Mouse (Mus musculus) liver, embryonic 11.5 days (tissue): ENCODE results near the gene Klhdc2. TPM values are rescaled to one million over a fixed set of nuclear protein-coding genes. Genes with fewer than 3 reads are reported as not detected.
A peak's percentile ranks its signal among the peaks of the same experiment; 100 is the strongest.

Source experiments
- ATAC-seq: fragments of 200-750 bp; cut with Nextera tagmentation; replicated peaks from 2 replicates; pipeline ENCODE4 v1.8.0; 2017; ENCODE audit warnings: moderate number of reproducible peaks, mild to moderate bottlenecking, moderate TSS enrichment, moderate library complexity; ENCODE audit not compliant: low FRiP score
- DNase-seq: peaks from one replicate; pipeline ENCODE4 v3.0.0-alpha.2; 2017; ENCODE audit warnings: low spot score
- H3K27ac ChIP-seq: fragments of 300-500 bp; sonication (generic); 2 replicates; pipeline ENCODE4 v1.5.1; 2014; ENCODE audit warnings: mild to moderate bottlenecking, low read depth, low read length, control low read depth
- H3K27me3 ChIP-seq: fragments of 300-500 bp; sonication (generic); replicated peaks from 2 replicates; pipeline ENCODE4 v1.6.1; 2014; ENCODE audit warnings: low read length, mixed read lengths; ENCODE audit not compliant: control insufficient read depth, insufficient read depth
- H3K36me3 ChIP-seq: fragments of 300-500 bp; sonication (generic); 2 replicates; pipeline ENCODE4 v1.6.1; 2014; ENCODE audit warnings: mild to moderate bottlenecking, low read length, moderate library complexity, mixed read lengths; ENCODE audit not compliant: control insufficient read depth, insufficient read depth
- H3K4me1 ChIP-seq: fragments of 300-500 bp; sonication (generic); replicated peaks from 2 replicates; pipeline ENCODE4 v1.6.1; 2014; ENCODE audit warnings: low read length, mixed read lengths; ENCODE audit not compliant: control insufficient read depth, insufficient read depth
- H3K4me2 ChIP-seq: fragments of 300-500 bp; sonication (generic); 2 replicates; pipeline ENCODE4 v1.6.1; 2014; ENCODE audit warnings: mild to moderate bottlenecking, control low read depth, moderate library complexity
- H3K4me3 ChIP-seq: fragments of 300-500 bp; sonication (generic); 2 replicates; pipeline ENCODE4 v1.5.1; 2014; ENCODE audit warnings: low read depth, low read length, control low read depth
- H3K9ac ChIP-seq: fragments of 300-500 bp; sonication (generic); 2 replicates; pipeline ENCODE4 v1.6.1; 2014; ENCODE audit warnings: low read depth, low read length, control low read depth
- H3K9me3 ChIP-seq: fragments of 300-500 bp; sonication (generic); 2 replicates; pipeline ENCODE4 v1.6.1; 2016; ENCODE audit warnings: low read length, inconsistent platforms, mixed read lengths; ENCODE audit not compliant: control insufficient read depth
- WGBS: fragments of 180-500 bp; shearing (Covaris S2); extraction: QIAGEN DNeasy Blood & Tissue Kit; methylation state at CpG from one replicate; pipeline ENCODE4 v1.1.7; 2014; 5-methylcytosine and 5-hydroxymethylcytosine counted together
- polyA plus RNA-seq: library from polyadenylated mRNA; unstranded; fragments of >200 nt; fragmentation: Nextera tagmentation; extraction: Ambion mirVana; gene quantifications from 2 replicates; pipeline ENCODE4 v1.2.1, GENCODE M21; 2014

Klhdc2 gene
- polyA plus RNA-seq, 1 experiment from 2014 or later: 146 TPM

DNA sequence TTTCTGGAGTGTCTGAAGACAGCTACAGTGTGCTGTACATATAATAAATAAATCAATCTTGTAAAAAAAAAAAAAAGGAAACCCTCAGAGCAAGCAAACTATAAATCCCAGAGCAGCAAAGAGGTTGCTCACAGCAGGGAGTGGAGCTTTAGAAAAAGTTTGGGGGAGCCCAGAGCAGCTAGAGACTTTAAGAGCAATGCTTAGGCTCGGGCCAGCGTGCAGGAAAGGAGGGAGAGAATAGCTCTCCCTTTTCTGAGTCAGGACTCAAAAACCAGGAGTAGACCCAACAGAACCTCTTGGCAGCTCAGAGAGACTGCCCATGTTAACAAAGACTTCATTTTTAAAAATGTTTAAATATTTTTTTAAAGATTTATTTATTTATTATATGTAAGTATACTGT, 27.5 kb upstream of the Klhdc2 start:
- H3K27ac ChIP-seq: no peak overlapping the region
- WGBS: 74% methylated on average over 2 of the region's 2 CpGs
- ATAC-seq (no peak), DNase-seq (no peak)
- no peaks in the 10 kb centered on the region for H3K36me3 ChIP-seq
- H3K4me1 ChIP-seq: no peaks in the 10 kb centered on the region
- no peak overlapping the region for H3K4me3 ChIP-seq
- H3K9ac ChIP-seq: no peak overlapping the region
- no peaks in the 10 kb centered on the region for H3K9me3 ChIP-seq
- no peaks in the 10 kb centered on the region for H3K27me3 ChIP-seq
- no peak overlapping the region for H3K4me2 ChIP-seq

DNA sequence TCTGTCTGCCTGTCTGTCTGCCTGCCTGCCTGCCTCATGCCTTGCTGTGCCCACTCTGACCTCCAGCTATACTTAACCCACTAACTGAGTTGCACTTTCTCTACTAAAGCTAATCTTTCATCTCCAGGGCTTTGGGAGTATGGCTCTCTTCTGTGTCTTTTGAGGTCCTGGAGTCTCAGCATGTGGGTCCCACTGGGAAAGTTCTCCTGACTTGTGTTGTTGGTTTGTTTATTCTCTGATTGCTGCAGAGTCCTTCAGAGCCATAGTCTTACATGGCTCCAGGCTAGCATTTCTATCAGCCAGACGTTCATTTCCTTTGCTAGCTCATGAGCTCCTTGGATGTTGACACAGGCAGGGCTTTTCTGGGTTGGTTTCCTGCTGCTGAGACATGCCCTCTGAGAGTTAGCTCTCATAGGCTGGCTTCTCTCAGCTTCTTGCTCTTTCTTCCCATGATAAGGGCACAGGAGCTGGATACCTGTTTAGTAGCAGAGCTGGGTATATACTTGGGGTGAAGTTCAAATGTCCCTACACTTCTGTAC, 16.5 kb upstream of the Klhdc2 start:
- DNase-seq (no peak), ATAC-seq (no peak)
- no peaks in the 10 kb centered on the region for H3K27me3 ChIP-seq
- no peak overlapping the region for H3K4me2 ChIP-seq
- H3K27ac ChIP-seq: no peak overlapping the region
- WGBS: 30% methylated on average over 1 of the region's 1 CpGs
- H3K36me3 ChIP-seq: no peaks in the 10 kb centered on the region
- no peaks in the 10 kb centered on the region for H3K4me1 ChIP-seq
- H3K4me3 ChIP-seq: no peak overlapping the region
- no peaks in the 10 kb centered on the region for H3K9me3 ChIP-seq
- H3K9ac ChIP-seq: no peak overlapping the region

DNA sequence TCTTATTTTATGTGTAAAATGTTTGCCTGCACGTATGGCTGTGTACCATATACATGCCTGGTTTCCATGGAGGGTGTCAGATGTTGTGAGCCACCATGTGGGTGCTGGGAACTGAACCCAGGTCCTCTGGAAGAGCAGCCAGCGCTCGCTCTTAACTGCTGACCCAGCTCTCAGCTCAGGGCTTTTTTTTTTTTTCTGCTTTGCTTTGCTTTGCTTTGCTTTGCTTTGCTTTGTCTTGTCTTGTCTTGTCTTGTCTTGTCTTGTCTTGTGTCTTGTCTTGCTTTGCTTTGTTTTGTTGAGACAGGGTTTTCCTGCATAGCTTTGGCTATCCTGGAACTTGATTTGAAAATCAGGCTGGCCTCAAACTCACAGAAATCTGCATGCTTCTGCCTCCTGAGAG, 15.6 kb upstream of the Klhdc2 start:
- Histone ChIP-seq H3K4me3 (no peak overlapping the region), H3K4me1 (no peaks in the 10 kb centered on the region), H3K4me2 (no peak overlapping the region), H3K9me3 (no peaks in the 10 kb centered on the region), H3K36me3 (no peaks in the 10 kb centered on the region), H3K27ac (no peak overlapping the region), H3K9ac (no peak overlapping the region), H3K27me3 (no peaks in the 10 kb centered on the region)
- ATAC-seq: no peak
- DNase-seq: no peak
- WGBS: 86% methylated on average over 3 of the region's 3 CpGs

DNA sequence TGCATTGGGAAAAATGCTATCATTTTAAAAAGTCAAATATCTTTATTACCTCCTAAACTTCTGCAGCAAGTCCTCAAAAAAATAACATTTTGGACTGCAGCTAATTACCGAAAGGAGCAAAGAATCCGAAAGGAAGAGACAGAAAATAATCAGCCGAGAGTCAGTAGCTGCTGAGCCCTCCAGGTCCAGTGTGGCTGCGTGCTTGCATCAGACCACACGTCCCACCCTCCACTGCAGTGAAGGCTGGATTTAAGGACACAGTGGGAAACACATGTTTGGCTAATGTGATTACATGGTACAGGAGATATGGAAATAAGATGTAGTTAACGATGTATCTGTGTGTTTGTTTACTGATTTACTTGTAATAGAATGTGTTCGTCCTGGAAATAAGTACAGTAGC, 13.3 kb upstream of the Klhdc2 start:
- Histone ChIP-seq H3K27me3 (no peaks in the 10 kb centered on the region), H3K36me3 (no peaks in the 10 kb centered on the region), H3K4me1 (no peaks in the 10 kb centered on the region), H3K9ac (no peak overlapping the region), H3K9me3 (no peaks in the 10 kb centered on the region), H3K4me3 (no peak overlapping the region), H3K4me2 (no peak overlapping the region), H3K27ac (no peak overlapping the region)
- DNase-seq: no peak
- WGBS: 82% methylated on average over 7 of the region's 7 CpGs
- no peak for ATAC-seq

DNA sequence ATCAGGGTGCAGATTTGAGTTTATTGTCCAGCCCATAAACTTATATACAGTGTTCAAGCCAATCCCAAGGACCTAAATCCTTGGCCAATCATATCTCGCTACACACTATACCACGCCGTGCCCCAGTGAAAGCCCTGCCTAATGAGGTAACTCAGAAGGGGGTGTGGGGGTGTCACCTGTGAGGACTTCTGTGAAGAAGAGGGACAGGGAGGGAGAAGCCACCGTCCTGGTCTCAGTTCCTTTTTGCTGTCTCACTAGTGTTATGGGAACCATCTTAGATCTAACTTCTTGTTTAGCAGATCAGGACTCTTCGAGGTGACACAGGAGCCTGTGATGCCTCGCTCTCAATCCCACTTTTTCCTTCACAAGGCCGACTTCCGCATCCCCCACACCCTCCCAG, 8.9 kb upstream of the Klhdc2 start:
- DNase-seq (no peak), ATAC-seq (0 out of 2 replicates have a peak, but pooled peaks have one; percentile 15)
- 86% methylated on average over 8 of the region's 8 CpGs for WGBS
- H3K4me1 ChIP-seq: 0 out of 2 replicates have a peak, but pooled peaks cover 1% of the 10 kb centered on the region
- H3K9me3 ChIP-seq: no peaks in the 10 kb centered on the region
- no peak overlapping the region for H3K4me2 ChIP-seq
- no peak overlapping the region for H3K27ac ChIP-seq
- no peaks in the 10 kb centered on the region for H3K27me3 ChIP-seq
- no peaks in the 10 kb centered on the region for H3K36me3 ChIP-seq
- H3K9ac ChIP-seq: no peak overlapping the region
- H3K4me3 ChIP-seq: no peak overlapping the region

DNA sequence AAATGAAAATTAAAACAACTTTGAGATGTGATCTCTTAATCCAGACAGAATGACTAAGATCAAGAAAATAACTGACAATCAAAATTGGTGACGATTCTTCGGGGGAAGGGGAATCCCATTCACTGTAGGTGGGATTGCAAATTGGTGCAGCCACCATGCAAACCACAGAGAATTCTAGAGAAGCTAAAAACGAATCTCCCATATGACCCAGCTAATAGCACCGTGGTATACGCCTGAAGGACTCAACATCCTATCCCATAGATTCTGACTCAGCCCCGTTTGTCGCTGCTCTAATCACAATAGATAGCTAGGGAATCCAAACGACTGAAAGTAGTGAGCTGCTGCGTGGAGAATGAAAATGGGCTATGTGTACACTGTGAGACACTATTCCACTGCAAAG, 7.8 kb upstream of the Klhdc2 start:
- no peaks in the 10 kb centered on the region for H3K9me3 ChIP-seq
- H3K4me2 ChIP-seq: no peak overlapping the region
- no peak overlapping the region for H3K27ac ChIP-seq
- 73% methylated on average over 9 of the region's 9 CpGs for WGBS
- ATAC-seq: no peak
- H3K36me3 ChIP-seq: no peaks in the 10 kb centered on the region
- H3K4me3 ChIP-seq: no peak overlapping the region
- no peaks in the 10 kb centered on the region for H3K27me3 ChIP-seq
- H3K9ac ChIP-seq: no peak overlapping the region
- H3K4me1 ChIP-seq: peaks cover 5% of the 10 kb centered on the region; the same call in 1 of the 2 replicates
- DNase-seq: no peak

GRCm38 (mm10) chr12:69292401-69292800, 4.1 kb upstream of the Klhdc2 start:
- peaks cover 18% of the 10 kb centered on the region for H3K4me1 ChIP-seq
- no peak overlapping the region for H3K9ac ChIP-seq
- no peaks in the 10 kb centered on the region for H3K9me3 ChIP-seq

GRCm38 (mm10) chr12:69293815-69294214, 2.7 kb upstream of the Klhdc2 start:
- 24% methylated on average over 2 of the region's 2 CpGs for WGBS
- Histone ChIP-seq H3K27me3 (no peaks in the 10 kb centered on the region), H3K36me3 (no peaks in the 10 kb centered on the region), H3K27ac (peak overlapping the region; percentile 85), H3K9ac (peak overlapping the region; percentile 23), H3K9me3 (no peaks in the 10 kb centered on the region), H3K4me3 (no peak overlapping the region), H3K4me1 (peaks cover 22% of the 10 kb centered on the region), H3K4me2 (peak overlapping the region; percentile 43)
- ATAC-seq (peak; percentile 91), DNase-seq (peak; percentile 58)

More at GRCm38 (mm10) chr12:69292401-69292800, 4.1 kb upstream of the Klhdc2 start:
- no peak overlapping the region for H3K27ac ChIP-seq
- no peaks in the 10 kb centered on the region for H3K27me3 ChIP-seq
- no peak for ATAC-seq
- no peaks in the 10 kb centered on the region for H3K36me3 ChIP-seq
- WGBS: 89% methylated on average over 6 of the region's 6 CpGs
- no peak for DNase-seq
- H3K4me2 ChIP-seq: no peak overlapping the region
- H3K4me3 ChIP-seq: no peak overlapping the region

- 67% methylated on average over 2 of the region's 2 CpGs for WGBS
- H3K9me3 ChIP-seq: no peaks in the 10 kb centered on the region
- H3K36me3 ChIP-seq: no peaks in the 10 kb centered on the region
- peak overlapping the region; percentile 85 for H3K27ac ChIP-seq
- no peak for DNase-seq
- H3K4me1 ChIP-seq: peaks cover 31% of the 10 kb centered on the region
- no peak for ATAC-seq
- no peak overlapping the region for H3K4me2 ChIP-seq
- no peak overlapping the region for H3K4me3 ChIP-seq
- H3K27me3 ChIP-seq: no peaks in the 10 kb centered on the region
- no peak overlapping the region for H3K9ac ChIP-seq
These were observed 1.5 kb upstream of the Klhdc2 start for GRCm38 (mm10) chr12:69294936-69295335.
